Mouse (Mus musculus): ENCODE data around the gene Fam214a.

DNA sequence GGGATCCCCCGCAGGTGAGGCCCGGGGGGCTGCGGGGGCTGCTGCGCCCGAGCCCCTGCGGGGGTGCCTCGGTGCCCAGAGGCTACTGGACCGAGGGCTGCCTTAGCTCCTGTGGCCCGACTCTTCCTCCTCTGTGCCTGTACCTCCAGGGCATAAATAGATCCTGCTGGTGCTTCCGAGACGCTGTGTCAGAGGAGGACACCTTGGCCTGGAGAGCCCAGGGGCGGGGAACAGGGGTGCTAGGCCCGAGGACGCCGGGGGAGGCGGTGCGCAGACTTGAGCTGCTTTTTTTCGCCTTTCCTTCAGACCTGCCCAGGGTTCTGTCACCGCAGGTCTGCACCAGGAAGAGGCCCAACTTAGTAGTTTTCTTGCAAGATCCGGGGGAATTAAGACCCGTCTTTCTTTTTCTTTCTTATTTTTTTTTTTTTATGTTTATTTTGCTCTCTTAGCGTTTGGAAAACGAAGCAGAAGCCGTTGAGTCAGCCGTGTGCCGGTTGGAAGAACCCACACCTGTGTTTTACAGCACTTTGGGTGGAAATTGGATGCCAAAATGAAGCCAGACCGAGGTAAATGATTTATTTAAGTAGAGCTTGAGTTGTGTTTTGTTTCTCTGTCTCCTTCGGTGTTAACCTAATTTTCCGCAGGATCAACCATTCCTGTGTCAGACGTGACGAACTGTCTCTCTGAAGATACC, 728 bp downstream of the Fam214a start:
- TF ChIP-seq FLI1 (IDR thresholded peaks at IDR 0.05; ENCODE audit: low read length) (no peak), GATA1 (IDR thresholded peaks at IDR 0.05; ENCODE audit: borderline replicate concordance, low read length) (no peak)
